Mouse (Mus musculus) urinary bladder, postnatal 0 days (tissue): ENCODE measurements around the gene Syt6. TPM values are rescaled to one million over a fixed set of nuclear protein-coding genes. Genes with fewer than 3 reads are reported as not detected.

Experiments
- microRNA-seq: library from miRNA; unstranded; fragments of <30 nt; microRNA quantifications from one replicate; pipeline ENCODE4, GENCODE M21; 2016
- polyA plus RNA-seq: library from polyadenylated mRNA; unstranded; fragments of >200 nt; fragmentation: Nextera tagmentation; extraction: Ambion mirVana; gene quantifications from 2 replicates; pipeline ENCODE4 v1.2.1, GENCODE M21; 2015

Syt6 gene
- polyA plus RNA-seq: not detected in 2 replicates

DNA sequence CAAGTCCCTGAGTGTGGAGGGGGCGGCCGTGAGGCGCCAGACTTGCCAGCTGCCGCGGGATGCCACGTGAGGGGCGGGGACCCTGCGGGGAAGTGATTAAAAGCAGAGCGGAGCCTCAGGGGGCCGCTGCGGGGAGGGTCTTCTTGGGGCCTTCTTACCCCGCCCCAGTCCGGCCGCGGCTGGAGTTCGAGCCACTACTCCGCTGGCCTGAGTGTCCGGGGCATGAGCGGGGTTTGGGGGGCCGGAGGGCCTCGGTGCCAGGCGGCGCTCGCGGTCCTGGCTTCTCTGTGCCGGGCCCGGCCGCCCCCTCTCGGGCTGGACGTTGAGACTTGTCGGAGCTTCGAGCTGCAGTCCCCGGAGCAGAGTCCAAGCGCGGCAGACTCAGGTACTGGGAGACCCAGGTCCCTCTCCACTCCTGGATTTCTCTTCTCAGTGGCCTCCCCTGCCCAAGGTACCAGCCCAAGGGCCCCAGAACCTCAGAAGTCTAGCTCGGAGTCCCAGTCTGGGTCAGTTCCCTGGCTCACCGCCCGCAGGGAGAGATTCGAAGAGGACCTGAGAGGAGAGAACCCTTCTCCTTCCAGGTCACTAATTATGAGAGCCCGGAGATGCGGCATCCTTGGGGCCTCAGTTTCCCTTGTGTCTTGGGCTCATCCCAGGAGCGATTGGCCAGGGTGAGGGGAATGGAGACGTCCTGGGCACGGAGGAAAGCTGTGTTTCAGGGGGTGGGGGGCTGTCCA lies at the start of gene Syt6:
TSS of gene Syt6 (plus strand) at position 76 of the 737 bp plus-strand sequence.

DNA sequence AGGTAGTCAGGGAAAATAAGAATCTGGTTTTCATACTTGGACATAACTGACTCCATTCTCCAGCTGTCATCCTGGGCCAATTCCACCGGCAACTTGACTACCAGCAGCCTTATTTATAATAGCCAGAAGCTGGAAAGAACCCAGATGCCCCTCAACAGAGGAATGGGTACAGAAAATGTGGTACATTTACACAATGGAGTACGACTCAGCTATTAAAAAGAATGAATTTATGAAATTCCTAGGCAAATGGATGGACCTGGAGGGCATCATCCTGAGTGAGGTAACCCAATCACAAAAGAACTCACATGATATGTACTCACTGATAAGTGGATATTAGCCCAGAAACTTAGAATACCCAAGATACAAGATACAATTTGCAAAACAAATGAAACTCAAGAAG lies 70.9 kb downstream of the Syt6 start, which contains the start of gene Atg4a-ps:
TSS of gene Atg4a-ps (minus strand) at position 101 of the 400 bp plus-strand sequence.

Small RNA genes within 50 kb of the gene (microRNA-seq; reads per million reads assigned to microRNA genes)
- gene Gm25325: not detected

Other genes with a start within 250 kb of the Syt6 start
- gene Atg4a-ps, start 70.8 kb downstream of the Syt6 start, polyA plus RNA-seq: 0.25 and 0.35 TPM in 2 replicates
- 31.1 and 31.7 TPM in 2 replicates for gene Olfml3, start 162.8 kb downstream of the Syt6 start, polyA plus RNA-seq
- gene Gm10964, start 164.1 kb downstream of the Syt6 start, polyA plus RNA-seq: not detected in 2 replicates
- 6.4 and 6.9 TPM in 2 replicates for gene Hipk1, start 216.3 kb downstream of the Syt6 start, polyA plus RNA-seq
- 12.6 and 15.9 TPM in 2 replicates for gene Dclre1b, start 234.2 kb downstream of the Syt6 start, polyA plus RNA-seq
- 13.3 and 14.0 TPM in 2 replicates for gene Ap4b1, start 234.3 kb downstream of the Syt6 start, polyA plus RNA-seq
- gene Gm43064, start 234.3 kb downstream of the Syt6 start, polyA plus RNA-seq: 0.07 and 0.15 TPM in 2 replicates